Mouse (Mus musculus): ENCODE results near the gene Fndc3b.

- TF ChIP-seq GATA1 (IDR thresholded peaks at IDR 0.05; ENCODE audit: low read length) (no peak), TAL1 (IDR thresholded peaks at IDR 0.05; ENCODE audit: low read length) (no peak)
These were observed 6.1 kb downstream of the Fndc3b start for GRCm38 (mm10) chr3:27705056-27705455.
